Mouse (Mus musculus) adrenal gland, adult 2 months (tissue): ENCODE measurements around the gene Orc6. TPM values are rescaled to one million over a fixed set of nuclear protein-coding genes. Genes with fewer than 3 reads are reported as not detected.

ENCODE experiments used
- polyA plus RNA-seq: library from polyadenylated mRNA; depleted of rRNA; stranded (reverse); fragments of >200 nt; gene quantifications from 2 replicates; pipeline ENCODE4 v1.2.3, GENCODE M21; 2012; rRNA removed
- total RNA-seq, 2 experiments: library from RNA; stranded (reverse); gene quantifications; 2 replicates each; pipeline ENCODE4 v1.2.3; 2021

Gene Orc6
- total and polyA plus RNA-seq, 3 experiments = 4.4 to 17.2 (median 13.6) TPM

Other genes with a start within 250 kb of the Orc6 start
- gene Fbxw9, start 239.6 kb upstream of the Orc6 start, total RNA-seq = 10 to 100 TPM; 12.3 to 13.5 TPM
- gene Fbxw9, start 239.6 kb upstream of the Orc6 start, polyA plus RNA-seq = 55.8 and 56.2 TPM in 2 replicates
- gene Gm5741, start 231.7 kb upstream of the Orc6 start, total RNA-seq = not detected
- gene Gm5741, start 231.7 kb upstream of the Orc6 start, polyA plus RNA-seq = not detected in 2 replicates
- gene Dhps, start 227.9 kb upstream of the Orc6 start, total RNA-seq = 10 to 100 TPM; 26.0 to 28.3 TPM
- 68.6 and 69.6 TPM in 2 replicates for gene Dhps, start 227.9 kb upstream of the Orc6 start, polyA plus RNA-seq
- gene Wdr83os, start 218.9 kb upstream of the Orc6 start, total RNA-seq = 10 to 100 TPM; 77.5 to 90.1 TPM
- 104 and 142 TPM in 2 replicates for gene Wdr83os, start 218.9 kb upstream of the Orc6 start, polyA plus RNA-seq
- gene Wdr83, start 218.3 kb upstream of the Orc6 start, total RNA-seq = 10 to 100 TPM; 17.4 to 24.9 TPM
- gene Wdr83, start 218.3 kb upstream of the Orc6 start, polyA plus RNA-seq = 15.3 and 17.4 TPM in 2 replicates
- 10 to 100 TPM; 34.0 to 52.7 TPM for gene Man2b1, start 216.4 kb upstream of the Orc6 start, total RNA-seq
- 36.1 and 46.0 TPM in 2 replicates for gene Man2b1, start 216.4 kb upstream of the Orc6 start, polyA plus RNA-seq
- 1 to 10 TPM; 1.6 to 2.0 TPM for gene Zfp791, start 176.5 kb upstream of the Orc6 start, total RNA-seq
- gene Zfp791, start 176.5 kb upstream of the Orc6 start, polyA plus RNA-seq = 0.08 and 0.25 TPM in 2 replicates
- gene Cks1brt, start 147.7 kb upstream of the Orc6 start, total RNA-seq = not detected
- gene Cks1brt, start 147.7 kb upstream of the Orc6 start, polyA plus RNA-seq = not detected in 2 replicates
- gene Olfr371, start 73.6 kb upstream of the Orc6 start, total RNA-seq = not detected
- gene Olfr371, start 73.6 kb upstream of the Orc6 start, polyA plus RNA-seq = not detected in 2 replicates
- gene Vps35, start 170 bp downstream of the Orc6 start, total RNA-seq = 100 to 1,000 TPM in 1 of 2 experiments, 10 to 100 TPM in 1; 90.1 to 101 TPM
- gene Vps35, start 170 bp downstream of the Orc6 start, polyA plus RNA-seq = 3.7 and 4.3 TPM in 2 replicates
- under 1 TPM; 0.23 to 0.62 TPM for gene Mylk3, start 86.7 kb downstream of the Orc6 start, total RNA-seq
- gene Mylk3, start 86.7 kb downstream of the Orc6 start, polyA plus RNA-seq = 0.03 and 0.15 TPM in 2 replicates
- gene 4921524J17Rik, start 133.2 kb downstream of the Orc6 start, total RNA-seq = 10 to 100 TPM; 20.4 to 46.6 TPM
- gene 4921524J17Rik, start 133.2 kb downstream of the Orc6 start, polyA plus RNA-seq = 1.8 and 3.2 TPM in 2 replicates
- gene Gpt2, start 192.9 kb downstream of the Orc6 start, total RNA-seq = 100 to 1,000 TPM in 1 of 2 experiments, 10 to 100 TPM in 1; 68.8 to 379 TPM
- 214 and 283 TPM in 2 replicates for gene Gpt2, start 192.9 kb downstream of the Orc6 start, polyA plus RNA-seq